16 mouse cellular contexts compared by ENCODE assay signal in genomic region chr10:44020141-44020540, GRCm38 (mm10).
"Had no signal": no experiment of that assay in that cellular context is flagged by ENCODE, and none has a peak within 500 bp of the region (broad histone marks: within the 10 kb centered on the region; RNA-seq: fewer than 3 reads in every experiment).

No protein-coding gene starts in this region.

- H3K9me3 ChIP-seq: limb, embryonic 12.5 days; midbrain, embryonic 12.5 days; neural tube, embryonic 13.5 days had no signal

- H3K9ac ChIP-seq: limb, embryonic 12.5 days; liver, embryonic 14.5 days; midbrain, embryonic 12.5 days; neural tube, embryonic 13.5 days had no signal

- H3K27me3 ChIP-seq: limb, embryonic 12.5 days; midbrain, embryonic 12.5 days; neural tube, embryonic 13.5 days had no signal

- DNase-seq: kidney, adult 8-10 months; kidney, postnatal 36 days; layer of hippocampus, adult 9-11 months; layer of hippocampus, postnatal 36 days; lung, adult 18-20 months; retina, postnatal 1 day; right cerebral cortex, postnatal 14 days; thymus, adult 2 months; thymus, postnatal 36 days had no signal

- H3K36me3 ChIP-seq: limb, embryonic 12.5 days; midbrain, embryonic 12.5 days; neural tube, embryonic 13.5 days had no signal

- H3K27ac ChIP-seq: kidney, postnatal 0 days; limb, embryonic 12.5 days; liver, embryonic 14.5 days; midbrain, embryonic 12.5 days; neural tube, embryonic 13.5 days had no signal

- H3K4me3 ChIP-seq: limb, embryonic 12.5 days; midbrain, embryonic 12.5 days; neural tube, embryonic 13.5 days had no signal

- H3K4me1 ChIP-seq: limb, embryonic 12.5 days; midbrain, embryonic 12.5 days; neural tube, embryonic 13.5 days had no signal

- ATAC-seq: intestine, postnatal 0 days; midbrain, embryonic 16.5 days had no signal

- H3K4me2 ChIP-seq: limb, embryonic 12.5 days; midbrain, embryonic 12.5 days; neural tube, embryonic 13.5 days had no signal
